ENCODE assay signal across 9 mouse cellular contexts in the genomic region with DNA sequence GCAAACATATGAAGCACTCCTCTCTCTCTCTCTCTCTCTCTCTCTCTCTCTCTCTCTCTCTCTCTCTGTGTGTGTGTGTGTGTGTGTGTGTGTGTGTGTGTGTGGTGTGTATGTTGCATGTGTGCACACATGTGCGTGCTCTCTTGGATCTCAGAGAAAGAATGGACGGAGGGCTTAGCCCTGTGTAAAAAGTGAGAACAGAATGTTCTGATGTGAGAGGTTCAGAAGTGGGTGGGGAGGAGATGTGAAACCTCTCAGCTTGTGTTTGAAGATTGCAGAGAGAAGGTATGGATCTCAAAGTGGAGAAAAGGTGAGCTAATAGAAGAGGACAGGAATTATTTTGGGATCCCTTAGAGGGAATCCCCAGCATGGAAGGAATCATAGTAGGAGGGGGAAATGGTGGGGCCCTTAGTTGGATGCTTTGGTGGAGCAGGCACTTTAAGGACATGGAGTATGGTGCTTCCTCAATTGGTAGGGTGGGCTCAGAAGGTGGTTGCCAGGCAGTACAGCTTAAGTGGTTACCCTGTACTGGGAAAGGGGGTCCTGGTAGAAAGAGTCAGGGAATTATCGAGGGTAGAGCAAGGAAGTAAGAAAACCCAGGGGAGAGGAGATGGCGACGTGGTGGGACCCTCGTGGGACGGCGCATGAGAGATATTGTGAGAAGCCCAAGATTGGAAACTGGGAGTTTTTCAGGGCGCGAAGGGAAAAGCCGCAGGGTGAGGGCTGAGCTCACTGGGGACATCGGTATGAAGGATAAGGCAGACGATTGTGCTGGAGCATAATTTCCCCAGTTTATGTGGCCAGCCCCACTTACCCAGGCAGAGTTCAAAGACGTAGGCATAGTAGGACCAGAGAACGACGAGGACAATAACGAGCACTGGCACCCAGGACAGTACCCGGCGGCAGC. TPM values are rescaled to one million over a fixed set of nuclear protein-coding genes. Genes with fewer than 3 reads are reported as not detected.
A peak's percentile ranks its signal among the peaks of the same experiment; 100 is the strongest.
DNase-seq lines count a peak whose midpoint lies in the region; ATAC-seq and TF ChIP-seq lines count a peak whose summit lies in the region.
"Had no signal": no experiment of that assay in that cellular context is flagged by ENCODE, and none has a peak within 500 bp of the region (broad histone marks: within the 10 kb centered on the region; RNA-seq: fewer than 3 reads in every experiment).

No protein-coding gene starts in this region.

- no peaks in the 10 kb centered on the region for H3K27me3 ChIP-seq in C2C12 (ENCODE audit: control insufficient read depth, insufficient read depth, insufficient read length)
- peaks cover 4% of the 10 kb centered on the region; the same call in 1 of the 2 replicates for H3K27me3 ChIP-seq in forebrain, embryonic 11.5 days (ENCODE audit: control insufficient read depth, insufficient read depth, low read length)
- no peaks in the 10 kb centered on the region for H3K27me3 ChIP-seq in liver, adult 2 months (ENCODE audit: control insufficient read depth, insufficient read depth, low read length)
- H3K27me3 ChIP-seq in neural tube, embryonic 13.5 days: peaks cover 18% of the 10 kb centered on the region
- H3K27me3 ChIP-seq: CH12.LX had no signal

- ATAC-seq in forebrain, embryonic 11.5 days (replicated peaks; ENCODE audit: low FRiP score): peak; percentile 25; the same call in 1 of the 2 replicates
- ATAC-seq in neural tube, embryonic 13.5 days (ENCODE audit: low read depth): peak; percentile 69

- no peaks in the 10 kb centered on the region for H3K79me2 ChIP-seq in C2C12 (ENCODE audit: control insufficient read depth, insufficient read depth)
- no peaks in the 10 kb centered on the region for H3K79me2 ChIP-seq in liver, adult 2 months (ENCODE audit: control insufficient read depth, insufficient read depth, low read length)

- WGBS in forebrain, embryonic 11.5 days: 19% methylated on average over 19 of the region's 19 CpGs
- WGBS in liver, adult 2 months: 10% methylated on average over 19 of the region's 19 CpGs
- WGBS in neural tube, embryonic 13.5 days: 19% methylated on average over 19 of the region's 19 CpGs

- no peak overlapping the region for H3ac ChIP-seq in C2C12 (ENCODE audit: control insufficient read depth, insufficient read length, low read depth)

- H3K79me3 ChIP-seq in C2C12 (ENCODE audit: low read depth): no peaks in the 10 kb centered on the region

- H3K27ac ChIP-seq in forebrain, embryonic 11.5 days (ENCODE audit: low read depth, low read length): no peak overlapping the region
- no peak overlapping the region for H3K27ac ChIP-seq in liver, adult 2 months (replicated peaks; ENCODE audit: insufficient read depth, low read depth, low read length)
- H3K27ac ChIP-seq in neural tube, embryonic 13.5 days (replicated peaks): peak overlapping the region; percentile 24; the same call in 1 of the 2 replicates

- peak; percentile 2 for DNase-seq in embryo, embryonic 10.5 days (ENCODE audit: low spot score)
- DNase-seq in embryo, embryonic 10 days (ENCODE audit: low spot score): no peak
- no peak for DNase-seq in forebrain, embryonic 11.5 days (ENCODE audit: low spot score)
- DNase-seq in liver, adult 2 months (ENCODE audit: extremely low read depth, low read depth, low spot score): no peak
- no peak for DNase-seq in adrenal gland, postnatal 10 days
- DNase-seq in spleen, postnatal 14 days (ENCODE audit: low spot score in 2 of 2): no peak

- peak overlapping the region; percentile 6 for H3K4me3 ChIP-seq in C2C12 (ENCODE audit: insufficient read depth, poor library complexity, severe bottlenecking)
- peak overlapping the region; percentile 42 for H3K4me3 ChIP-seq in forebrain, embryonic 11.5 days (ENCODE audit: low read depth, low read length)
- peak overlapping the region; percentile 70 for H3K4me3 ChIP-seq in liver, adult 2 months (ENCODE audit: insufficient read depth, low read depth, low read length)
- peak overlapping the region; percentile 50 for H3K4me3 ChIP-seq in neural tube, embryonic 13.5 days

- H3K4me1 ChIP-seq in forebrain, embryonic 11.5 days (replicated peaks; ENCODE audit: control insufficient read depth, insufficient read depth, low read length): no peaks in the 10 kb centered on the region
- no peaks in the 10 kb centered on the region for H3K4me1 ChIP-seq in liver, adult 2 months (ENCODE audit: control insufficient read depth, insufficient read depth, low read length)
- H3K4me1 ChIP-seq in neural tube, embryonic 13.5 days (replicated peaks): no peaks in the 10 kb centered on the region; the same call in 1 of the 2 replicates

- H3K4me2 ChIP-seq in forebrain, embryonic 11.5 days (ENCODE audit: low read depth, low read length, severe bottlenecking): peak overlapping the region; percentile 72
- H3K4me2 ChIP-seq in neural tube, embryonic 13.5 days: peak overlapping the region; percentile 61

- H3K36me3 ChIP-seq in C2C12 (ENCODE audit: control insufficient read depth, insufficient read depth): no peaks in the 10 kb centered on the region
- H3K36me3 ChIP-seq in forebrain, embryonic 11.5 days (ENCODE audit: control insufficient read depth, insufficient read depth, low read length): no peaks in the 10 kb centered on the region
- no peaks in the 10 kb centered on the region for H3K36me3 ChIP-seq in liver, adult 2 months (ENCODE audit: control insufficient read depth, insufficient read depth, low read length)
- no peaks in the 10 kb centered on the region for H3K36me3 ChIP-seq in neural tube, embryonic 13.5 days

- no peak for TF ChIP-seq POLR2A in liver, adult 2 months (IDR thresholded peaks at IDR 0.05; ENCODE audit: extremely low read depth, insufficient read depth, low read length)

- no peak for TF ChIP-seq CTCF in C2C12 (IDR thresholded peaks at IDR 0.05; ENCODE audit: control insufficient read depth, insufficient read depth, insufficient read length)
- TF ChIP-seq CTCF in liver, adult 2 months (IDR thresholded peaks at IDR 0.05; ENCODE audit: low read depth, low read length): no peak

- peak overlapping the region; percentile 50 for H3K9ac ChIP-seq in forebrain, embryonic 11.5 days (ENCODE audit: low read length)
- peak overlapping the region; percentile 67; the same call in 1 of the 2 replicates for H3K9ac ChIP-seq in liver, adult 2 months (ENCODE audit: low read depth, low read length)
- peak overlapping the region; percentile 70 for H3K9ac ChIP-seq in neural tube, embryonic 13.5 days

- H3K9me3 ChIP-seq in forebrain, embryonic 11.5 days (ENCODE audit: control insufficient read depth, low read length): no peaks in the 10 kb centered on the region
- H3K9me3 ChIP-seq in neural tube, embryonic 13.5 days: no peaks in the 10 kb centered on the region

TF ChIP-seq in C2C12, 6 proteins besides CTCF, POLR2A, EP300 and RAD21:
- no peak for TF ChIP-seq CEBPB (IDR thresholded peaks at IDR 0.05; ENCODE audit: low read depth)
- no peak for TF ChIP-seq MYOG (IDR thresholded peaks at IDR 0.05; ENCODE audit: control insufficient read depth, extremely low read depth, insufficient read length)
- no peak for TF ChIP-seq MYOD1 (IDR thresholded peaks at IDR 0.05; ENCODE audit: control insufficient read depth, insufficient read length, low read depth)
- TF ChIP-seq MAX (IDR thresholded peaks at IDR 0.05): no peak

RNA-seq across cellular contexts. Expression of gene Zdhhc15, which starts 0.8 kb away (rescaled TPM):
- polyA plus RNA-seq in C2C12 (2012; fragmentation: generic; extraction: Trizol): 0.57 TPM
- polyA plus RNA-seq in forebrain, embryonic 11.5 days (2014; fragmentation: Nextera tagmentation; extraction: Ambion mirVana): 13.1 and 13.7 TPM in 2 replicates
- total RNA-seq in liver, adult 2 months (2014; rRNA removed): 0.09 and 0.13 TPM in 2 replicates
- polyA plus RNA-seq in liver, adult 2 months (2012; rRNA removed): 0.01 and 0.02 TPM in 2 replicates
- polyA plus RNA-seq in neural tube, embryonic 13.5 days (2015; fragmentation: Nextera tagmentation; extraction: Ambion mirVana): 5.8 TPM in 2 replicates
- 1 to 10 TPM; 3.3 to 4.5 TPM for total RNA-seq in adrenal gland, postnatal 10 days (2021)
- total RNA-seq: CH12.LX had no signal

Comparison
In these comparisons a context has a peak if more than half of its experiments do, and no peak if none do; other contexts are left out.
1. H3K4me3 ChIP-seq: peak in every context shown above with its lines; median percentile 70 in liver, adult 2 months; 50 in neural tube, embryonic 13.5 days; 42 in forebrain, embryonic 11.5 days; 6 in C2C12.